Mouse (Mus musculus): Measurements from ENCODE around the gene 1700034J05Rik.

1700034J05Rik gene

GRCm38 (mm10) chr6:146954258-146954657, at the start of gene 1700034J05Rik:
TSS of gene 1700034J05Rik (minus strand) at chr6:146954422.
- CTCF ChIA-PET = no interaction called here
- POLR2A ChIA-PET = no interaction called here

GRCm38 (mm10) chr6:146999755-147000154, 45.5 kb upstream of the 1700034J05Rik start:
- POLR2A ChIA-PET = interaction anchor here in 1 of 4 experiments (0.7 kb wide), 1 partner anchor 293 kb away, joined by 4 read pairs; no protein-coding TSS in a partner anchor

DNA sequence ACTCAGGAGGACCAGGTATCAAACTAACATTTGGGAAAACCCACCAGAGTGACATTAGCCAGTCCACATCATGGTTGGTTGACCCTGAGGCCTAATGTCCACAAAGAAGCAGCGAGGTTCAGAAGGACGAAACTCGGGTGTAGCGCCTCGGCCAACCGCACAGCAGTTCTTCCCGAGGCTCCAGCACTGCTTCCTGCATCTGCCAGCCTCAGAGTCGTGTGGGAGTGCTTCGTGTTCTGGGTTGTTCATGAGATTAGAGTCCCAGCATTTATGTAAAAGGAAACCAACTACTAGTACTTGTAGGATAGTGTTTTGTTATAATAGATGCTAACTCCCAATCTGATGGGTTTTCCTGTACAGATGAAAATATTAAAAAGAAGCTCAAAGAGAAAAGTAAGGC, 45.1 kb upstream of the 1700034J05Rik start:
- CTCF ChIA-PET = interaction anchor here in 1 of 4 experiments (0.6 kb wide), 1 partner anchor 174 kb away, joined by 3 read pairs; no protein-coding TSS in a partner anchor
- POLR2A ChIA-PET = no interaction called here

More at GRCm38 (mm10) chr6:146999755-147000154, 45.5 kb upstream of the 1700034J05Rik start:
- CTCF ChIA-PET = interaction anchor here in 1 of 4 experiments (0.6 kb wide), 1 partner anchor 175 kb away, joined by 3 read pairs; no protein-coding TSS in a partner anchor

DNA sequence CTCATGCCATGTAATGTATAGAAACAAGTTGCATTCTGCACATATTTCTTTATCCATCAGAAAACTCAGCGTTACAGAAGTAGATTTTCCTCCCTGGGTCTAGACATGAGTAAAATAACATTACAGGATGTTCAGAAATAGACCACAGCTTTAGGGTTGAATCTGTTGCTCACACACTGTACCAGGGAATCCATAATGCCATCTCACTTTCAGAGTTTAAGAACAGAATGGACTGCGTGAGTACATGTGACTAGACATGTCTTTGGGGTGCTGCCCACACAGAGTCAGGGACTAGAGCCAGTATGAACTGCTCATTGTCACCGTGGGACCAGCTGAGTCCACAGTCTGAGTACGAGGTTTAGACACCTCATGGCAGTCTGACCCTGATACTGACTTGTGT, 44.5 kb upstream of the 1700034J05Rik start:
- CTCF ChIA-PET = interaction anchor here in 2 of 4 experiments (0.6 to 1.2 kb wide), 2 partner anchors 165 to 173 kb away, joined by 3 to 4 read pairs; no protein-coding TSS in a partner anchor
- POLR2A ChIA-PET = no interaction called here

GRCm38 (mm10) chr6:146997006-146997405, 42.8 kb upstream of the 1700034J05Rik start:
- ChIA-PET POLR2A (interaction anchor here in 1 of 4 experiments (1.2 kb wide), 1 partner anchor 10 kb away, joined by 3 read pairs; no protein-coding TSS in a partner anchor), CTCF (interaction anchor here in 2 of 4 experiments (0.6 to 1.1 kb wide), 2 partner anchors 26 to 163 kb away, joined by 3 to 4 read pairs; no protein-coding TSS in a partner anchor)

DNA sequence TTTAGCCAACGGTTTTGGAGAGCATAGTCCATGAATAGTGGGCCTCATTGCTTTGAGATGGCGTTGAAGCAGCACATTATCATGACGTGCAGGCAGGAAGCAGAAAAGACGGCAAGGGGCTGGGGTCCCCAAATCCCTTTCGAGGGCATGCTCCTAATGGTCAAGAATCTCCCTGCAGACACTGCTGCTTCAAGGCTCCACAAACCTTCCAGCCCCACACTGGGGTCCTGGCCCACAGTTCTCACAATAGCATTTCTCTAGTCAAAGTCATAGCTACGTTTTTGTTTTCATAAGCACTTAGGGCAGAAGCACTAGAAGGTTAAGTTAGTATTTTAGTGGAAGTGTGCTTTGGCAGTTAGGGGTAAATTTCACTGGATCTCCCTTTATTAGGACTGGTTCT, 41.7 kb upstream of the 1700034J05Rik start:
- CTCF ChIA-PET = interaction anchor here in 2 of 4 experiments (1.1 to 2.4 kb wide), 3 partner anchors 157 to 163 kb away, joined by 3 to 18 read pairs (median 4); no protein-coding TSS in a partner anchor
- POLR2A ChIA-PET = no interaction called here

- ChIA-PET POLR2A (no interaction called here), CTCF (interaction anchor here in 2 of 4 experiments (1.6 to 2.4 kb wide), 3 partner anchors 157 to 162 kb away, joined by 4 to 24 read pairs (median 18); no protein-coding TSS in a partner anchor)
Measured at GRCm38 (mm10) chr6:146995391-146995790, 41.2 kb upstream of the 1700034J05Rik start.

DNA sequence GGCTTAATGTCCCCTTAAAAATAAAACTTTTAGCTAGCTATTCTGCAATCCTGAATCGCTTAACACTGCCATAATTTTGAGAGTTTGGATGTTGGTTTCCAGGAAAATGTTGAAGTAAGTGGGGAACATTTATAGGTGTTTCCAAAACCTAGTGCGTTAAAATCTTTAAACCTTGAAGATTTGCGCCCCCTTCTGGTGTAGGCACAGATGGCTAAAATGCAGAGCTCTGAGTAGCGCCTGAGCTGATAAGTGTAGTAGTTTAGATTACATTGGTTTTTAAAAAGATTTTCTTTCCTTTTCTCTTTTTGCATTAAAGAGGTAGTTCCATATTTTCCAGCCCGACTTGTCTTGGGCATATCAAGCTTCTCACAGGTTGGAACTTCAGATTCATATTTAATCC, 40.0 kb upstream of the 1700034J05Rik start:
- ChIA-PET POLR2A (interaction anchor here in 1 of 4 experiments (0.6 to 0.8 kb wide), 3 partner anchors 14 to 170 kb away, joined by 3 read pairs; no protein-coding TSS in a partner anchor), CTCF (interaction anchor here (0.5 to 2.4 kb wide), 62 partner anchors 8 to 1437 kb away, joined by 3 to 31 read pairs (median 4); partner anchors contain the start of genes Ppfibp1 (in 3 of the 4), Ccdc91 (in 1 of the 4) and Rep15 (in 1 of the 4))

DNA sequence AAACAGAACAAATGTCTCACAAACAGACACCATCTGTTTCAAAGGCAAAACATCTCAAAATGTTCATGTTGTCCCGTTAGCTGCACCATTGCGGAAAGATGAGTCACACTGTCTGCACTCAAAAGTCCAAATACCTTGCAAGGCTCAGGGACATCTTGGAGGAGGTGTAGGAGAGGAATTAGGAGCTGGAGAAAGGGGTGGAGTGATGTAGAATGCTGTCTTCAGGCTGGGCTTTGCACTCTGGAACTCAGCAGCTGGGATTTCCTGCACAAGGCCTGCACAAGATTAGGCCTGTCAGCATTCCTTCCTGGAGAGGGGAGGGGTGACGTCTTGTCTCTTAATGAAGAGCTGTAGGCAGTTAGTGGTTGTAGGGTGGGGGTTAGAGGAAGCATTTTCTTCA, 30.3 kb upstream of the 1700034J05Rik start:
- POLR2A ChIA-PET = interaction anchor here in 1 of 4 experiments (0.9 kb wide), 1 partner anchor 72 kb away, joined by 3 read pairs; no protein-coding TSS in a partner anchor
- CTCF ChIA-PET = interaction anchor here in 3 of 4 experiments (0.9 to 1.3 kb wide), 4 partner anchors 10 to 160 kb away, joined by 3 to 5 read pairs (median 4); no protein-coding TSS in a partner anchor

- POLR2A ChIA-PET = interaction anchor here in 1 of 4 experiments (1.1 kb wide), 1 partner anchor 13 kb away, joined by 3 read pairs; no protein-coding TSS in a partner anchor
- CTCF ChIA-PET = interaction anchor here in 2 of 4 experiments (0.8 to 1.3 kb wide), 2 partner anchors 13 kb away, joined by 3 to 6 read pairs; no protein-coding TSS in a partner anchor
Measured at GRCm38 (mm10) chr6:146981249-146981835, 27.1 kb upstream of the 1700034J05Rik start.

DNA sequence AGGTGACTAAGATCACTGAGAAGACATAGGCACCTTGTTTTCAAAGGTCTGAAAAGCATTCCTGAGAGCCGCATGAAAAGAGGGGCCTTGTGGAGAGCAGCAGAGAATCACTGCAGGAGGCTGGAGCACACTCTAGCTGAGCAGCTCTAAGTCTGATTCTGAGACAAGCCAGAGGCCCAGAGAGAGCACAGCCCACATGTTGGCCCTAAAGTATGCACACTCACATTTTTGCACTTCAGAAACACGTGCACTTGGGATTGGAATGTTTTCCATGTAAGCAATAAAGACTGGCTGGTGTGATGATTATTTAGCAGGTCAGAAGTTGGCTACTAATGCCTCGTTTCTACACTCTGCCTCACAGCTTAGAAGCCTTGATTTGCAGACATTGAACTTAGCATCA, 25.7 kb upstream of the 1700034J05Rik start:
- POLR2A ChIA-PET = interaction anchor here in 1 of 4 experiments (0.8 kb wide), 1 partner anchor 9 kb away, joined by 4 read pairs; no protein-coding TSS in a partner anchor
- CTCF ChIA-PET = interaction anchor here in 2 of 4 experiments (0.6 to 2.7 kb wide), 3 partner anchors 14 to 260 kb away, joined by 3 to 14 read pairs (median 6); no protein-coding TSS in a partner anchor

DNA sequence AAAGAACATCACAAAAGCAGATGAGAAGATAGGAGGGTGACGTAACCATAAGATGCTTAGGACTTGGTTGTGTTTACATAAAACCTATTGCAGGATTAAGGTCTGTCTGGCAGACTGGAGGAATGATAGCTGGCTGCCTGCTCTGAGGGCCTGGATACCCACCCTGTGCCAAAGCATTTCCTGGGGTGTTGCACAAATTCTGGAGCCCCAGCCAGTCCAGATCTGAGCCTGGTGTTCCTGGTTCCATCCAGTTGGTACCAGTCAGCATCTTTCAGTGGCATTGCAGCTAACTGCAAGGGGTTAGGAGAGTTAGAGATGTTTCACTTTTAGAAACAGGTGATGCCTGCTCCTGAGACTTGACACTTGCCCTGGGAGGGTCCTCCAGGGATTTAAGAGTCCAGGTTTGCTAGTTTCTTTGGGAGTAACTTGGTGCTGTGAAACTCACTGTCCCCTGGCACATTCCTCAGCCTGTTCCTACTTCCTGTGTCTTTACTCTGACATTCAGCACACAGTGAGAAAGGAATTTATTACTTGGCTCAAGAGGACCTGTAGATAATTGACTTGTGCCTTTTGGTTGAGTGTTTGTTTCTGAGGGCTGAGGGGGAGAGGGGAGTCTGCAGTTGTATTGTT, 25.0 kb upstream of the 1700034J05Rik start:
- ChIA-PET POLR2A (interaction anchor here in 2 of 4 experiments (0.7 to 0.9 kb wide), 3 partner anchors 10 to 146 kb away, joined by 3 read pairs; no protein-coding TSS in a partner anchor), CTCF (interaction anchor here (0.5 to 2.7 kb wide), 17 partner anchors 9 to 154 kb away, joined by 3 to 19 read pairs (median 4); partner anchors contain the start of gene Ppfibp1 (in 1 of the 4))

DNA sequence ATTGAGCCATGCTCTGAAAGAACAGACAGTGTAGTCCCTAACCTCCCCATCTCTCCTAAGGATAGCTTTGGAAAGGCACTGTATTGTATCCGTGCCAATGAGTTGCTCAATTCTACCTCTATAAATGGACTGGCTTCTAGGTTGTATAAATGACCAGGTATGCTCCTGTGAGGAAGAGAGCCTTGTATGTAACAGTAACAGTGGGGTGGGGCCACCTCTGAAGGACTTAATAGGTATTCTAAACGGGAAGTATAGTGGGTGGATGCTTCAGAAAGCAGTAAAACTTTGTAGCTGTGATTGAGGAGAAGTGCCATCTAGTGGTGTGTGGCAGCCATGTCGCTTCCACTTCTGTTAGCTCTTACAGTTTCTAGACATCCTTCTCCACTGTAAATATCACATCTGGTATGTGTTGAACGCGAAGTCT, 24.5 kb upstream of the 1700034J05Rik start:
- ChIA-PET CTCF (interaction anchor here (0.6 to 2.7 kb wide), 16 partner anchors 8 to 153 kb away, joined by 3 to 19 read pairs (median 4); partner anchors contain the start of gene Ppfibp1 (in 1 of the 4)), POLR2A (interaction anchor here in 2 of 4 experiments (0.7 to 0.9 kb wide), 3 partner anchors 9 to 145 kb away, joined by 3 read pairs; no protein-coding TSS in a partner anchor)

- CTCF ChIA-PET = no interaction called here
- POLR2A ChIA-PET = interaction anchor here in 1 of 4 experiments (0.6 kb wide), 1 partner anchor 62 kb away, joined by 3 read pairs; no protein-coding TSS in a partner anchor
Measured at GRCm38 (mm10) chr6:146976446-146976845, 22.2 kb upstream of the 1700034J05Rik start.

DNA sequence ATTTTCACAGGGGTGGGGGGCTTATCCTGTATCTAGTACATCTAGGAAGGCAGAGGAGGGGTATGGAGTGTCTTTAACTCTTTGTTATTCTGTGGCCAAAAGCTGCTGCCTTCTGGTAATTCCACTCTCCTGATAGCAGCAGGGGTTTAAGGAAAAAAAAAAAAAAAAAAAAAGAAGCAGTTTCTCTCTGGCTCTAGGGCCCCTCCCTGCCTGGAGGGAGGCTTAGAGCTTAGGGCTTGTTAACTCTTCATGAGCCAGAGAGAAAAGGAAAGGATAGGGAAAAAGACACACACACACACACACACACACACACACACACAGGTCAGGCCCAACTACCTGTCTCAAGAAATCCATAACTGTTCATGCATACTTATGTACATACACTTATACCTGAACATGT, 19.6 kb upstream of the 1700034J05Rik start:
- ChIA-PET POLR2A (interaction anchor here in 2 of 4 experiments (0.6 to 1.6 kb wide), 6 partner anchors 9 to 903 kb away, joined by 3 to 7 read pairs (median 4); partner anchors contain the start of gene Stk38l (in 1 of the 2)), CTCF (interaction anchor here in 3 of 4 experiments (0.6 kb wide), 3 partner anchors 15 to 213 kb away, joined by 3 to 4 read pairs (median 3); no protein-coding TSS in a partner anchor)

DNA sequence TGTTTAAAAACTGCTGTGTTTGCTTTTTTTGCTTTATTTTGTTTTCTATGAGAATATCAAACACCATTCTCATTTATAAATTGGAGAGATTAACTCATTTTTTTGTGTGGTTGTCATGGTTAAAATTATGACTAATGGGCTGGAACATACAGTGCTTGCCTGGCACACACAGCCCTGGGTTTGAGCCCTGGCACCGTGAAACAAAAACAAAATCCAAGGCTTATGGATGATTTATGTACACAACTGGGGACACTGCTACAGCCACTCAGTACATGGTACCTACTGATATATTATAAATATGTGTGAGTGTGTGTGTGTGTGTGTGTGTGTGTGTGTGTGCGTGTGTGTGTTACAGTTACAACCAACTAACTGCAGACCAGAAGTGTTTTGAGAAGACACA, 19.2 kb upstream of the 1700034J05Rik start:
- ChIA-PET POLR2A (interaction anchor here in 2 of 4 experiments (0.6 to 1.6 kb wide), 4 partner anchors 8 to 903 kb away, joined by 3 to 4 read pairs (median 4); partner anchors contain the start of gene Stk38l (in 1 of the 2)), CTCF (interaction anchor here in 2 of 4 experiments (0.6 kb wide), 2 partner anchors 16 to 213 kb away, joined by 3 to 4 read pairs; no protein-coding TSS in a partner anchor)

GRCm38 (mm10) chr6:146972740-146973139, 18.5 kb upstream of the 1700034J05Rik start:
- ChIA-PET CTCF (no interaction called here), POLR2A (no interaction called here)

DNA sequence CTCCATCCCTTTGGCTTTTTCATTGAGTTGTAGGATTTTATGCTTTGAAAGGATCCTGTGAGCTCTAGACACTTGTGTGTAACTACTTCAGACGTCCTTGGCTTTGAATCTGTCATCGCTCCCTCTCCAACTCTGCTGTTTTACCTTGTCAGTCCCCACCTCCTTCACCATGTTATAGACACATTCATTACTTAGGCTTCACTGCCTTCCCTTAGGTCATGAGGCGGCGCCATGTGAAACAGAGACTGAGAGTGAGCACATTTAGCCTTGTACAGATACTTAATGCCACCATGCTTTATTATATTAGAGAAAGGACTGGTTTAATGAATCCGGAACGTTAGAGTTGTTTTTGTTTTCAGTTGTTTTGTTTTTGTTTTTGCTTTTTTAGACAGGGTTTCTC, 17.8 kb upstream of the 1700034J05Rik start:
- CTCF ChIA-PET = no interaction called here
- POLR2A ChIA-PET = interaction anchor here in 2 of 4 experiments (0.7 to 1.5 kb wide), 3 partner anchors 8 to 562 kb away, joined by 3 to 4 read pairs (median 3); no protein-coding TSS in a partner anchor

All from embryonic stem cell, embryonic (primary cell).